Mouse (Mus musculus) stomach, postnatal 0 days (tissue): ENCODE measurements around the gene Gm20379. TPM values are rescaled to one million over a fixed set of nuclear protein-coding genes. Genes with fewer than 3 reads are reported as not detected.
A peak's percentile ranks its signal among the peaks of the same experiment; 100 is the strongest.

ENCODE experiments used
- ATAC-seq: fragments of 200-750 bp; cut with Nextera tagmentation; 2 replicates; pipeline ENCODE4 v1.8.0; 2017; ENCODE audit not compliant: low FRiP score, low TSS enrichment
- DNase-seq: peaks from one replicate; pipeline ENCODE4 v3.0.0-alpha.2; 2016; ENCODE audit warnings: low spot score
- H3K27ac ChIP-seq: fragments of 300-500 bp; sonication (generic); replicated peaks from 2 replicates; pipeline ENCODE4 v1.5.1; 2014; ENCODE audit warnings: mild to moderate bottlenecking, control low read depth
- H3K27me3 ChIP-seq: fragments of 300-500 bp; sonication (generic); 2 replicates; pipeline ENCODE4 v1.6.1; 2014; ENCODE audit warnings: low read length; ENCODE audit not compliant: control insufficient read depth, insufficient read depth
- H3K36me3 ChIP-seq: fragments of 300-500 bp; sonication (generic); 2 replicates; pipeline ENCODE4 v1.6.1; 2014; ENCODE audit warnings: low read length, mixed read lengths; ENCODE audit not compliant: control insufficient read depth, insufficient read depth
- H3K4me1 ChIP-seq: fragments of 300-500 bp; sonication (generic); replicated peaks from 2 replicates; pipeline ENCODE4 v1.6.1; 2014; ENCODE audit warnings: antibody characterized with exemption; ENCODE audit not compliant: control insufficient read depth, insufficient read depth
- H3K4me2 ChIP-seq: fragments of 300-500 bp; sonication (generic); replicated peaks from 2 replicates; pipeline ENCODE4 v1.6.1; 2014; ENCODE audit warnings: low read depth, mild to moderate bottlenecking, control low read depth, moderate library complexity
- H3K4me3 ChIP-seq: fragments of 300-500 bp; sonication (generic); 2 replicates; pipeline ENCODE4 v1.5.1; 2014; ENCODE audit warnings: low read depth, low read length, control low read depth
- H3K9ac ChIP-seq: fragments of 300-500 bp; sonication (generic); 2 replicates; pipeline ENCODE4 v1.6.1; 2014; ENCODE audit warnings: mild to moderate bottlenecking, low read length, control low read depth, mixed read lengths
- H3K9me3 ChIP-seq: fragments of 300-500 bp; sonication (generic); 2 replicates; pipeline ENCODE4 v1.6.1; 2016; ENCODE audit warnings: low read length; ENCODE audit not compliant: control insufficient read depth
- CTCF ChIP-seq: IDR thresholded peaks from 2 replicates; pipeline ENCODE4 v1.5.1; 2016; ENCODE audit warnings: antibody characterized with exemption, low read depth, mild to moderate bottlenecking, moderate library complexity
- EP300 ChIP-seq: optimal IDR thresholded peaks from 2 replicates; pipeline ENCODE3; 2016; ENCODE audit warnings: antibody characterized with exemption
- WGBS: fragments of 180-500 bp; shearing (Covaris S2); extraction: QIAGEN DNeasy Blood & Tissue Kit; methylation state at CpG from one replicate; pipeline ENCODE4 v1.1.7; 2014; 5-methylcytosine and 5-hydroxymethylcytosine counted together
- polyA plus RNA-seq: library from polyadenylated mRNA; unstranded; fragments of >200 nt; fragmentation: Nextera tagmentation; extraction: Ambion mirVana; gene quantifications from 2 replicates; pipeline ENCODE4 v1.2.1, GENCODE M21; 2015

The Gm20379 gene
- polyA plus RNA-seq, 1 experiment from 2014 or later: 0.51 TPM

DNA sequence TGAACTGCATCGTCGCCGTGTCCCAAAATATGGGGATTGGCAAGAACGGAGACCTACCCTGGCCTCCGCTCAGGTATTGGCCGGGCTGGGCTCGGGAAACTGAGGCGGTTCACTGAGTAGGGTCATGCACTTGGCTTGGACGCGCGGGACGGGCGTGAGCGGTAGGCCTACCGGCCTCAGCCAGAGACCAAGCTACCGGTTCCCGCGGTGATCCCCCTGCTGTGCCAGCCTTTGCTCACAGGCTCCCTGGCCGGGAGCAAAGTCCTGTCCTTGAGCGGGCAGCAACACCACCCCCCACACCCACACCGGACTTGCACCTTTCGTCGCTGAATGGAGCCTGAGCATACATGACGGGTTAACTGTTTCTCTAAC, 49.5 kb downstream of the Gm20379 start:
- WGBS: under 1% methylated on average over 23 of the region's 24 CpGs
- no peaks in the 10 kb centered on the region for H3K4me1 ChIP-seq
- H3K27ac ChIP-seq: peak overlapping the region; percentile 18; the same call in 1 of the 2 replicates
- peak overlapping the region; percentile 61 for H3K9ac ChIP-seq
- 0 out of 2 replicates have a peak, but pooled peaks cover 2% of the 10 kb centered on the region for H3K36me3 ChIP-seq
- H3K4me2 ChIP-seq: peak overlapping the region; percentile 100
- peak overlapping the region; percentile 74 for H3K4me3 ChIP-seq
- TF ChIP-seq EP300 (no peak), CTCF (no peak)
- peak; percentile 25 for ATAC-seq
- peak; percentile 59 for DNase-seq
- no peaks in the 10 kb centered on the region for H3K27me3 ChIP-seq
- no peaks in the 10 kb centered on the region for H3K9me3 ChIP-seq

DNA sequence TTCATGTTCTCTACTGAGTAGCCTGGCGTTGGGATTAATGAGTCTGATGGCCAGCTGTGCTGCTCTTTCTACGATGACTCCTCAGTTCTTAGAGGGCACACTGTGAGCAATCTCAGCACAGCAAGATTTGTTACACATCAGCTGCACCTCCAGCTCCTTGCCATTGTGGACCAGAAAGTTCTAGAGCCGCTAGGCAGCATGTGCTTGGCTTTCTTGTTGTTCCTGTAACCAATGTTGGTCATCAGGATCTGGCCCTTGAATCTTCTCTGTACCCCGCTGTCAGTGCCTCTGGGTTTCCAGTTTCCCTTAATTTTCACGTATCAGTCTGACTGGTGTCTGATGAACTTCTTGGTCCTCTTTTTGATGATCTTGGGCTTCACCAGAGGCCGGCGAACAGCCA, 50.6 kb downstream of the Gm20379 start:
- no peaks in the 10 kb centered on the region for H3K27me3 ChIP-seq
- no peak for DNase-seq
- no peak overlapping the region for H3K27ac ChIP-seq
- H3K36me3 ChIP-seq: no peaks in the 10 kb centered on the region
- WGBS: 75% methylated on average over 7 of the region's 7 CpGs
- H3K4me3 ChIP-seq: no peak overlapping the region
- H3K9ac ChIP-seq: no peak overlapping the region
- 0 out of 2 replicates have a peak overlapping the region, but pooled peaks have one; percentile 100 for H3K4me2 ChIP-seq
- no peaks in the 10 kb centered on the region for H3K9me3 ChIP-seq
- no peaks in the 10 kb centered on the region for H3K4me1 ChIP-seq
- TF ChIP-seq EP300 (no peak), CTCF (no peak)
- ATAC-seq: no peak

Other genes with a start within 250 kb of the Gm20379 start
- gene Rasgrf2, start 174.3 kb upstream of the Gm20379 start, polyA plus RNA-seq: 0.39 and 0.44 TPM in 2 replicates
- 5.4 and 5.5 TPM in 2 replicates for gene Dhfr, start 48.7 kb downstream of the Gm20379 start, polyA plus RNA-seq
- 8.3 TPM in 2 replicates for gene Msh3, start 49.0 kb downstream of the Gm20379 start, polyA plus RNA-seq
- gene Ankrd34b, start 119.9 kb downstream of the Gm20379 start, polyA plus RNA-seq: 0.02 and 0.08 TPM in 2 replicates
- 0.10 and 0.22 TPM in 2 replicates for gene Fam151b, start 178.0 kb downstream of the Gm20379 start, polyA plus RNA-seq
- gene Zfyve16, start 224.9 kb downstream of the Gm20379 start, polyA plus RNA-seq: 3.9 and 4.2 TPM in 2 replicates